Mouse (Mus musculus) small intestine, adult 2 months (tissue): Measurements from ENCODE around the gene Efcc1. TPM values are rescaled to one million over a fixed set of nuclear protein-coding genes. Genes with fewer than 3 reads are reported as not detected.
A peak's percentile ranks its signal among the peaks of the same experiment; 100 is the strongest.

Experiments used
- H3K27ac ChIP-seq: fragments of 200-500 bp; 2 replicates; pipeline ENCODE4 v1.5.1; 2012; ENCODE audit warnings: low read depth, low read length, control low read depth, inconsistent platforms; ENCODE audit not compliant: insufficient read depth
- H3K27me3 ChIP-seq: fragments of 200-500 bp; 2 replicates; pipeline ENCODE4 v1.6.1; 2012; ENCODE audit warnings: mild to moderate bottlenecking, moderate library complexity, low read length, inconsistent platforms; ENCODE audit not compliant: control insufficient read depth, insufficient read depth
- H3K36me3 ChIP-seq: fragments of 200-500 bp; 2 replicates; pipeline ENCODE4 v1.6.1; 2012; ENCODE audit warnings: mild to moderate bottlenecking, low read length, control low read depth, inconsistent platforms; ENCODE audit not compliant: control insufficient read depth, insufficient read depth
- H3K4me1 ChIP-seq: fragments of 200-500 bp; 2 replicates; pipeline ENCODE4 v1.6.1; 2012; ENCODE audit warnings: low read length, inconsistent platforms, mixed read lengths; ENCODE audit not compliant: control insufficient read depth, insufficient read depth, insufficient read length
- H3K4me3 ChIP-seq: fragments of 200-500 bp; 2 replicates; pipeline ENCODE4 v1.5.1; 2012; ENCODE audit warnings: low read depth, mild to moderate bottlenecking, control low read depth, inconsistent platforms, low read length, moderate library complexity
- CTCF ChIP-seq: fragments of 200-500 bp; IDR thresholded peaks from 2 replicates; pipeline ENCODE4 v1.5.1; 2012; ENCODE audit warnings: low read depth, mild to moderate bottlenecking, control low read depth, inconsistent platforms, low read length, moderate library complexity, mixed read lengths; ENCODE audit not compliant: insufficient replicate concordance, insufficient read length; ENCODE audit errors: extremely low read depth
- POLR2A ChIP-seq: fragments of 200-500 bp; IDR thresholded peaks from 2 replicates; pipeline ENCODE4 v1.6.1; 2012; ENCODE audit warnings: low read depth, mild to moderate bottlenecking, control low read depth, inconsistent platforms, low read length, moderate library complexity
- WGBS: fragments of 180-500 bp; shearing (Covaris S2); methylation state at CpG from one replicate; pipeline ENCODE4 v1.1.7; 2018; 5-methylcytosine and 5-hydroxymethylcytosine counted together
- polyA plus RNA-seq: library from polyadenylated mRNA; depleted of rRNA; stranded (reverse); fragments of >200 nt; gene quantifications from 2 replicates; pipeline ENCODE4 v1.2.3, GENCODE M21; 2012

Gene Efcc1
- polyA plus RNA-seq, 1 experiment = 4.0 TPM

- TF ChIP-seq CTCF (no peak), POLR2A (no peak)
- peaks cover 14% of the 10 kb centered on the region for H3K4me1 ChIP-seq
- H3K27ac ChIP-seq = no peak within 1 kb of the TSS
- 43% methylated on average over 2 of the region's 2 CpGs for WGBS
- H3K27me3 ChIP-seq = no peaks in the 10 kb centered on the region
- no peaks in the 10 kb centered on the region for H3K36me3 ChIP-seq
- H3K4me3 ChIP-seq = no peak within 1 kb of the TSS
Observed at GRCm38 (mm10) chr6:87777842-87778241, 47.2 kb downstream of the Efcc1 start, which contains the start of gene Gp9. Gp9 (plus strand) TSS chr6:87778072.

GRCm38 (mm10) chr6:87778294-87779173 is 47.9 kb downstream of the Efcc1 start:
- Histone ChIP-seq H3K4me3 (no peak overlapping the region), H3K27ac (no peak overlapping the region), H3K4me1 (peaks cover 14% of the 10 kb centered on the region), H3K27me3 (no peaks in the 10 kb centered on the region), H3K36me3 (no peaks in the 10 kb centered on the region)
- no peak for TF ChIP-seq CTCF
- TF ChIP-seq POLR2A = no peak
- WGBS = 38% methylated on average over 11 of the region's 11 CpGs

- no peaks in the 10 kb centered on the region for H3K27me3 ChIP-seq
- no peak overlapping the region for H3K27ac ChIP-seq
- peaks cover 14% of the 10 kb centered on the region for H3K4me1 ChIP-seq
- 0 out of 2 replicates have a peak, but pooled peaks have one; percentile 20 for TF ChIP-seq CTCF
- TF ChIP-seq POLR2A = no peak
- H3K36me3 ChIP-seq = no peaks in the 10 kb centered on the region
- no peak overlapping the region for H3K4me3 ChIP-seq
- WGBS = 83% methylated on average over 11 of the region's 11 CpGs
Observed at GRCm38 (mm10) chr6:87779174-87780165, 48.8 kb downstream of the Efcc1 start.

- H3K36me3 ChIP-seq = no peaks in the 10 kb centered on the region
- H3K27me3 ChIP-seq = no peaks in the 10 kb centered on the region
- H3K27ac ChIP-seq = no peak overlapping the region
- no peak overlapping the region for H3K4me3 ChIP-seq
- 74% methylated on average over 10 of the region's 10 CpGs for WGBS
- peaks cover 19% of the 10 kb centered on the region for H3K4me1 ChIP-seq
- TF ChIP-seq POLR2A (no peak), CTCF (no peak)
Observed at GRCm38 (mm10) chr6:87780546-87781301, 50.1 kb downstream of the Efcc1 start.

- H3K36me3 ChIP-seq = no peaks in the 10 kb centered on the region
- H3K4me1 ChIP-seq = peaks cover 29% of the 10 kb centered on the region
- H3K27ac ChIP-seq = no peak overlapping the region
- TF ChIP-seq CTCF (no peak), POLR2A (no peak)
- 80% methylated on average over 8 of the region's 8 CpGs for WGBS
- no peaks in the 10 kb centered on the region for H3K27me3 ChIP-seq
- no peak overlapping the region for H3K4me3 ChIP-seq
Observed at GRCm38 (mm10) chr6:87784033-87784432, 53.4 kb downstream of the Efcc1 start.

- Histone ChIP-seq H3K4me3 (no peak overlapping the region), H3K27ac (0 out of 2 replicates have a peak overlapping the region, but pooled peaks have one; percentile 10), H3K27me3 (no peaks in the 10 kb centered on the region), H3K4me1 (peaks cover 49% of the 10 kb centered on the region), H3K36me3 (peaks cover 5% of the 10 kb centered on the region)
- WGBS = 62% methylated on average over 5 of the region's 5 CpGs
- TF ChIP-seq POLR2A (no peak), CTCF (no peak)
Observed at GRCm38 (mm10) chr6:87786621-87787020, 56.0 kb downstream of the Efcc1 start.
